Mouse (Mus musculus) midbrain, embryonic 16.5 days (tissue): ENCODE results near the gene Hs3st5. TPM values are rescaled to one million over a fixed set of nuclear protein-coding genes. Genes with fewer than 3 reads are reported as not detected.
A peak's percentile ranks its signal among the peaks of the same experiment; 100 is the strongest.
"Not testable (repeated sequence)": the region's sequence is repeated elsewhere in the genome, so short reads cannot be mapped to it uniquely, and the experiment has no call there.

Experiments
- ATAC-seq: fragments of 200-750 bp; cut with Nextera tagmentation; 2 replicates; pipeline ENCODE4 v1.8.0; 2017; ENCODE audit warnings: moderate TSS enrichment
- H3K27ac ChIP-seq: fragments of 300-500 bp; sonication (generic); 2 replicates; pipeline ENCODE4 v1.5.1; 2014; ENCODE audit warnings: mild to moderate bottlenecking, low read length, mixed read lengths
- H3K27me3 ChIP-seq: fragments of 300-500 bp; sonication (generic); 2 replicates; pipeline ENCODE4 v1.6.1; 2014; ENCODE audit warnings: low read depth, low read length, mixed read lengths; ENCODE audit not compliant: control insufficient read depth, insufficient read depth
- H3K36me3 ChIP-seq: fragments of 300-500 bp; sonication (generic); 2 replicates; pipeline ENCODE4 v1.6.1; 2014; ENCODE audit warnings: mild to moderate bottlenecking, low read length, moderate library complexity, mixed read lengths; ENCODE audit not compliant: control insufficient read depth, insufficient read depth
- H3K4me1 ChIP-seq: fragments of 300-500 bp; sonication (generic); 2 replicates; pipeline ENCODE4 v1.6.1; 2014; ENCODE audit warnings: mild to moderate bottlenecking, low read length, mixed read lengths; ENCODE audit not compliant: control insufficient read depth, insufficient read depth
- H3K4me2 ChIP-seq: fragments of 300-500 bp; sonication (generic); 2 replicates; pipeline ENCODE4 v1.6.1; 2014; ENCODE audit warnings: mild to moderate bottlenecking, low read length, mixed read lengths
- H3K4me3 ChIP-seq: fragments of 300-500 bp; sonication (generic); 2 replicates; pipeline ENCODE4 v1.5.1; 2014; ENCODE audit warnings: low read depth, mild to moderate bottlenecking, low read length, moderate library complexity, mixed read lengths
- H3K9ac ChIP-seq: fragments of 300-500 bp; sonication (generic); 2 replicates; pipeline ENCODE4 v1.6.1; 2014; ENCODE audit warnings: low read depth, low read length, mixed read lengths
- H3K9me3 ChIP-seq: fragments of 300-500 bp; sonication (generic); replicated peaks from 2 replicates; pipeline ENCODE4 v1.6.1; 2014; ENCODE audit warnings: mild to moderate bottlenecking, low read length, mixed read lengths; ENCODE audit not compliant: control insufficient read depth, poor library complexity, severe bottlenecking
- WGBS: fragments of 180-500 bp; shearing (Covaris S2); extraction: QIAGEN DNeasy Blood & Tissue Kit; methylation state at CpG from one replicate; pipeline ENCODE4 v1.1.7; 2014; 5-methylcytosine and 5-hydroxymethylcytosine counted together
- polyA plus RNA-seq: library from polyadenylated mRNA; unstranded; fragments of >200 nt; fragmentation: Nextera tagmentation; extraction: Ambion mirVana; gene quantifications from 2 replicates; pipeline ENCODE4 v1.2.1, GENCODE M21; 2015

The Hs3st5 gene
- polyA plus RNA-seq, 1 experiment from 2014 or later: 22.9 TPM

DNA sequence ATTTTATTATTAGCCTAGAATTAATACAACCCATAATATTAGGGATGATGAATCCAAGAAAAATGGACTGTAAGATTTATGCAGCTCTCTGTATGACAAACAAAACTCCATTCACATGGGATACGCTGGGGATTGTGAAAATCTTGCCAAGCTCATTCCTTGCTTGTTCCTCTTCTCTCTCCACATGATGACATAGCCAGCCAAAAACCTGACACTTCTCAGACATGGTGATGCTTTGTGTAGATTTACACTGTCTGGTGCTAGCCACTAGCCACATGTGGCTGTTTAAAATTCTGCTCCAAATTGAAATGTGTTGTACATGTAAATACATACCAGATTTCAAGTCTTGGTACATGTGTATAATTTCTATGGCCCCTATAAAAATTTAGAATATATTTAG is 6.9 kb upstream of the Hs3st5 start:
- WGBS: 71% methylated on average over 1 of the region's 1 CpGs
- ATAC-seq: no peak
- Histone ChIP-seq H3K4me1 (no peaks in the 10 kb centered on the region), H3K36me3 (no peaks in the 10 kb centered on the region), H3K9me3 (no peaks in the 10 kb centered on the region), H3K4me3 (no peak overlapping the region), H3K27me3 (no peaks in the 10 kb centered on the region), H3K27ac (no peak overlapping the region), H3K4me2 (no peak overlapping the region), H3K9ac (no peak overlapping the region)

DNA sequence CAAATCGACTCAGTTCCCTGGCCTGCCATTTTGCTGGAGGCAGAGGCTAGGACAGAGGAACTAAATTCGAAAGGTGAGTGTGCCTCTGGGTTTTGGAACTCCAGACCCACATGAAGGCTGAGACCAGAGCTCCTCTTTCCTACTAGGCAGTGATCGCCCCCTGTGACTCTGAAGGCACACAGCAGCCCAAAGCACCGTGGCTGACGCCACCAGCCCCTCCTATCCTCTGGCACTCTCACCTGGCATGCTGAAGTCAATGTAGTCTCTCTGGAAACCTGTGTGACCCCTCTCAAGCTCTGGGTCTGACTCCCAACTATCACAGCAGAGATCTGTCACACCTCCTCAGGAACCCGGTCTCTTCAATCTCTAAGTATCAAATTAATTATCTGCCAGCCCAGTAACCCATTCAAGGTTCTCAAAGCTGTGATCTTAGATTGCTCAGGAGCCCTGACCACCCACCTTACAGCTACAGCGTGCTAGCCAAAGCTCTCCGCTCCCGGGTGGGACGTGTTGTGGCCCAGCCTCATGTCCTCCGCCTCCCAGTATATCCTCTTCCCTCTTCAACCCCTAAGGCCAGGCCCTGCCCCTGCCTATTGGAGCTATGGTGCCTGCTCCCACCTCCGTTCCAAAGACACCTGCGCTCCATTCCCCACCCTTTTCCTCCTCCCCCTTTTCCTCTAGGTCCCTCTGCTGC is 434 bp upstream of the Hs3st5 start:
- peak; percentile 81 for ATAC-seq
- peaks cover 5% of the 10 kb centered on the region for H3K4me1 ChIP-seq
- H3K27me3 ChIP-seq: no peaks in the 10 kb centered on the region
- 11% methylated on average over 13 of the region's 13 CpGs for WGBS
- no peaks in the 10 kb centered on the region for H3K9me3 ChIP-seq
- H3K9ac ChIP-seq: peak overlapping the region; percentile 75
- H3K36me3 ChIP-seq: no peaks in the 10 kb centered on the region
- H3K4me2 ChIP-seq: peak overlapping the region; percentile 68
- H3K27ac ChIP-seq: peak overlapping the region; percentile 79
- H3K4me3 ChIP-seq: peak overlapping the region; percentile 61

DNA sequence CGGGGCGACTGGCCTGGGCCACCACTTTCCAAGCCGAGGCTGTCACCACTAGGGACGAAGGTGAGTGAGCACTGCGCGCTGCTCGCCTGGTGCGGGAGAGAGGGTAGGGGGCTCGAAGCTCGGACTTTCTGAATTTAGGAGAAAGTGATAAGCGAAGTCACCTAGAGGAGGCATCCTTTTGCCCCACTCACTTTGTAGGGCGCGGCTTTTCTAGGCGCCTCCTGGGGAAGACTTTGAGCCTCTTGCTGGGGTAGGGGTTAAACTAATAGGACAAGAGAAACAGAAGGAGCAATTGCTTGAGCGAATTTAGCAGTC is 899 bp downstream of the Hs3st5 start:
- Histone ChIP-seq H3K4me2 (peak overlapping the region; percentile 68), H3K9me3 (no peaks in the 10 kb centered on the region), H3K9ac (peak overlapping the region; percentile 75), H3K27me3 (no peaks in the 10 kb centered on the region), H3K36me3 (no peaks in the 10 kb centered on the region), H3K4me1 (peaks cover 5% of the 10 kb centered on the region), H3K4me3 (peak overlapping the region; percentile 61), H3K27ac (peak overlapping the region; percentile 79)
- ATAC-seq: peak; percentile 0; the same call in 1 of the 2 replicates
- WGBS: 0% methylated on average over 15 of the region's 15 CpGs

DNA sequence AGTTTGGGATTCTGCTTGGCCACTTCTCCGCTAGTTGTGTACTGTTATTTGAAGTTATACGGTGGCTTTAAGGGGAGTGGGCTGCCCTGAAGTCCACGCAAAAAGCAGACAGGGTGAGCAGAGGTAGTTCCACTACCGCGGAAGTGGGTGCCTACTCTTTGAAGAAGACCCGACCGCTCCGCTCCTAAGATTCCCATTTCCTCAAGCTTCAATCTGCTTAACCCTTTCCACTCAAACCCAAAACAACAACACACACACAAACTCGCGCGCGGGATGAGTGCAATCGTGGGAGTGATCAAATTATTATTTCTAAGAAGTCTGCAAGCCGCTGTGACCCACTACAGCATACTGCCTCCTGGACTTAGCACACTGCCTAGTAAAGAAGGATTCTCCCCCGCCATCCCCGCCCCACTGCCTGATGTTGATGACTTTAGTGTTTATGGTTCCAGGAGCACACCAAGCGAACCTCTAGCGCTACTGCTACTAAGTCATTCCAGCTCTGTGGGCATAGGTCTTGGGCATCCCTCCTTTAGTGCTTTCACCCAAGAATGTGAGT is 1.5 kb downstream of the Hs3st5 start:
- Histone ChIP-seq H3K9ac (peak overlapping the region; percentile 75), H3K27me3 (no peaks in the 10 kb centered on the region), H3K4me1 (peaks cover 5% of the 10 kb centered on the region), H3K9me3 (no peaks in the 10 kb centered on the region), H3K36me3 (no peaks in the 10 kb centered on the region), H3K4me3 (peak overlapping the region; percentile 61), H3K4me2 (peak overlapping the region; percentile 68), H3K27ac (no peak overlapping the region; the same call in 1 of the 2 replicates)
- 0 out of 2 replicates have a peak, but pooled peaks have one; percentile 1 for ATAC-seq
- WGBS: under 1% methylated on average over 18 of the region's 18 CpGs

DNA sequence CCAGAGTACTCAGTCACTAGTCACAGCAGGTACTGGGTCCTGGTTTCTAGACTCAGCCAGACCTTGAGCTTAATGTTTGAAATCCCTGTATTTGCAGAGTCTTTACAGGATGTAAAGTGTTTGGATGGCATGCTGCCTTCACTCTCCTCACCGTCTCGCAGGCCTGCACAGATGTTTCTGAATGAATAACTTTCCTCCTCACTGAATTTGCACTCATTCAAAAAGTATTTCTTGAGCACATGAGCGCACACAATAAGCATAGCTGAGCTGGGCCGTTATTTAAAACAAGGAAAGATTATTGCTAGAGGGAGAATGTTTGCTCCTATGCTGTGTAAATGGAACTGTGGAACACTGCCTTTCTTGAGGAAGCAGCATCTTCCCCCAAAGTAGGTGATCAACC is 2.9 kb downstream of the Hs3st5 start:
- Histone ChIP-seq H3K4me2 (peak overlapping the region; percentile 68), H3K27ac (no peak overlapping the region), H3K36me3 (no peaks in the 10 kb centered on the region), H3K9ac (no peak overlapping the region; the same call in 1 of the 2 replicates), H3K4me3 (peak overlapping the region; percentile 61), H3K9me3 (no peaks in the 10 kb centered on the region), H3K27me3 (no peaks in the 10 kb centered on the region), H3K4me1 (peaks cover 5% of the 10 kb centered on the region)
- 37% methylated on average over 4 of the region's 4 CpGs for WGBS
- ATAC-seq: no peak

DNA sequence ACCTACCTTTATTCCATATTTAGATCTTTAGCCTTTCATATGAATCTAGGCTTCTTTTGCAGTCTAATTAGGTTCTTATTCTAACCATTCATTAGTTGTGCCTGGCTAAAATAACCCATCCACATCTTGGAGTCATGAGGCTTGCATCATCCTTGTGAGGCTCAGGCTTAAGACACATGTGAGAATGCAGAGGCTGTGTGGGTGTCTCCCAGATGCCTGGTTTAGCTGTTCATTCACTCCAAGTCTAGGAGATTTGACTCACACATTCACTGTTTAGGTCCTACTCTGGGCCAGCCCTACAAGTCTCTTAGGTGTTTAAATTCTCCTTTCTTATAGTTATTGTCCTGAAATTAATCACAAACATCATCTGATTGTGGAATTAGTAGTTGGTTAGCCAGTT is 17.3 kb downstream of the Hs3st5 start:
- H3K9ac ChIP-seq: no peak overlapping the region
- no peak for ATAC-seq

DNA sequence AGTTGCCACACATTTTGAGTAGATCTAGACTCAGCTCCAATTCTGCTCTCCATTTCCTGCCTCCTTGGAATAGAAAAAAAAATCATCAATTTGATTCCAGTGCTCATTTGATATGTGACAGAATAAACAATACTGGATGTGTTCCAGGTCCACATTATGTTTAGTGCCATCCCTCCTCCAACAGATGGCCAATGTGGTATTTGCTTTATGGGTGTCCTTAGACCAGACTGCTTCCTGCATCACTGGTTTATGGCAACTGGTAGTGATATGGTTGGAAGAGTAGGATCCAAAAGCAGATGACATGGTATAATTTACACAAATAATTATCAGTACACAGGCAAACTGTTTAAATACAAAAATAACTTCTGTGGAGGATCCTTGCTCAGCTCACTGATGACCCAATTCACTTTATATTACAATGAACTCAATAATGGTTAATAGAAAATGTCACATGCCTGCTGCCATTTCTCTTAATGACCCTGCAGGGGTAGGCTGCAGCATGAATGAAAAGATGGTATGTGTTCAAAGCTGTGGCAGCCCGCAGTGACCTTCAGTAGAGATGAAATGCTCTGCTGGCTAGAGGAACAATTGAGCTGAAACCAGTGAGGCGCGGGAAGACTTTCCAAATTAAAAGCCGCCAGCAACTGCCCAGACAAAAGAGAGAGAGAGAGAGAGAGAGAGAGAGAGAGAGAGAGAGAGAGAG is 27.2 kb downstream of the Hs3st5 start:
- H3K9ac ChIP-seq: no peak overlapping the region
- H3K4me1 ChIP-seq: no peaks in the 10 kb centered on the region
- 9% methylated on average over 4 of the region's 4 CpGs for WGBS
- H3K9me3 ChIP-seq: no peaks in the 10 kb centered on the region
- H3K4me2 ChIP-seq: no peak overlapping the region
- ATAC-seq: peak; percentile 54; the same call in 1 of the 2 replicates
- no peak overlapping the region for H3K4me3 ChIP-seq
- no peaks in the 10 kb centered on the region for H3K36me3 ChIP-seq
- no peaks in the 10 kb centered on the region for H3K27me3 ChIP-seq
- H3K27ac ChIP-seq: no peak overlapping the region

More for the DNA sequence above, 17.3 kb downstream of the Hs3st5 start:
- Histone ChIP-seq H3K27me3 (no peaks in the 10 kb centered on the region), H3K36me3 (no peaks in the 10 kb centered on the region), H3K4me3 (no peak overlapping the region), H3K4me1 (no peaks in the 10 kb centered on the region), H3K27ac (no peak overlapping the region), H3K9me3 (no peaks in the 10 kb centered on the region), H3K4me2 (no peak overlapping the region)

DNA sequence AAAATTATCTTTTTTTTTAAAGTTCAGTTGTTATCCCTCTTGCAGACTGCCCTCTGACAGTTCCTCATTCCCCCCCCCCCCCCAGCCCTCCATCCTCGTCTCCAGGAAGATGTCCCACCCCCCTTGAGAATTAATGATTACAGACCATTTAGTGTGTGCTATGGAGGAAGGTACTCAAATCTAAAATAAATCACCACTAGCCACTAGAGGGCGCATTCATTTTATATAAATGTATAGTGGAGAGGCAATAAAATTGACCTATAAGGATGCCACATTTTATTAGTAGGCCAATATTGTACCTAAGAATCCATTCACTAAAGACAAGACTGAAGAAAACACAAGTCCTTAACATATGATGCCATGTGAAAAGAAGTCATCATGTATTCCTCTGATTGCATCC is 40.0 kb downstream of the Hs3st5 start:
- Histone ChIP-seq H3K4me2 (no peak overlapping the region), H3K4me1 (no peaks in the 10 kb centered on the region), H3K27me3 (no peaks in the 10 kb centered on the region), H3K36me3 (no peaks in the 10 kb centered on the region), H3K4me3 (no peak overlapping the region), H3K27ac (no peak overlapping the region), H3K9me3 (no peaks in the 10 kb centered on the region), H3K9ac (no peak overlapping the region)
- WGBS: 18% methylated on average over 2 of the region's 2 CpGs
- no peak for ATAC-seq

DNA sequence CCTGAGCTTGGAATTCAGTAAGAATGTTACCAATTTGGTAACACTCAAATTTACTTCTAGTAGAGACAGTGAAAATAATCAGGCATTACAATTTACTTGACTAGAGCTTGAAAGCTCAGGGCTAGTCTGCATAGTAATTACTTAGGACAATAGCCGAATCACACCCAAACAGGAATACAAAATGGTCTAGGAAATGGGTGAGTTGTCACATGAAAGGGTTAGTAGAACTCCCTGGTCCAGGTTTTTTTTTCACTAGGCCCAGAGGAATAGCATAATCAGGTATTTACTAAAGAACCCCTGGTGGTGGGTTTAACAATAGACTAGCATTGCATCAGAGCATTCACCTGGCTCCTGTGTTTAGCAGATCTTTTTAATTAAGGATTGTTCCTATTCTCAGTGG is 41.1 kb downstream of the Hs3st5 start:
- H3K4me1 ChIP-seq, H3K27me3 ChIP-seq, H3K36me3 ChIP-seq, H3K4me3 ChIP-seq, H3K9me3 ChIP-seq, H3K9ac ChIP-seq, H3K27ac ChIP-seq, ATAC-seq, H3K4me2 ChIP-seq: not testable (repeated sequence)
- 77% methylated on average over 1 of the region's 1 CpGs for WGBS
